Mouse (Mus musculus): ENCODE measurements around the gene Spesp1. TPM values are rescaled to one million over a fixed set of nuclear protein-coding genes. Genes with fewer than 3 reads are reported as not detected.

Spesp1 gene
- polyA plus RNA-seq, 1 experiment = not detected

- 83% methylated on average over 2 of the region's 2 CpGs for WGBS
- TF ChIP-seq POLR2A (IDR thresholded peaks at IDR 0.05; ENCODE audit: low read depth, low read length) (no peak), CTCF (IDR thresholded peaks at IDR 0.05; ENCODE audit: extremely low read depth, insufficient read length, insufficient replicate concordance, low read depth, low read length) (no peak)
- Histone ChIP-seq H3K27me3 (ENCODE audit: control insufficient read depth, insufficient read depth, low read length) (no peaks in the 10 kb centered on the region), H3K4me3 (ENCODE audit: low read depth, low read length) (no peak overlapping the region), H3K27ac (ENCODE audit: insufficient read depth, low read depth, low read length) (no peak overlapping the region), H3K36me3 (ENCODE audit: control insufficient read depth, insufficient read depth, low read length) (no peaks in the 10 kb centered on the region), H3K4me1 (ENCODE audit: control insufficient read depth, insufficient read depth, insufficient read length, low read length) (peaks cover 13% of the 10 kb centered on the region; the same call in 1 of the 2 replicates)
Observed at GRCm38 (mm10) chr9:62235501-62235900, 46.5 kb downstream of the Spesp1 start.

- Histone ChIP-seq H3K27ac (ENCODE audit: insufficient read depth, low read depth, low read length) (no peak overlapping the region), H3K4me3 (ENCODE audit: low read depth, low read length) (no peak overlapping the region), H3K4me1 (ENCODE audit: control insufficient read depth, insufficient read depth, insufficient read length, low read length) (peaks cover 13% of the 10 kb centered on the region; the same call in 1 of the 2 replicates), H3K27me3 (ENCODE audit: control insufficient read depth, insufficient read depth, low read length) (no peaks in the 10 kb centered on the region), H3K36me3 (ENCODE audit: control insufficient read depth, insufficient read depth, low read length) (no peaks in the 10 kb centered on the region)
- WGBS = 88% methylated on average over 1 of the region's 1 CpGs
- no peak for TF ChIP-seq CTCF (IDR thresholded peaks at IDR 0.05; ENCODE audit: extremely low read depth, insufficient read length, insufficient replicate concordance, low read depth, low read length)
- no peak for TF ChIP-seq POLR2A (IDR thresholded peaks at IDR 0.05; ENCODE audit: low read depth, low read length)
Observed at GRCm38 (mm10) chr9:62232649-62233048, 49.4 kb downstream of the Spesp1 start.

- WGBS = 21% methylated on average over 3 of the region's 3 CpGs
Observed at GRCm38 (mm10) chr9:62231046-62231445, 51.0 kb downstream of the Spesp1 start.

GRCm38 (mm10) chr9:62229985-62230384 lies 52.0 kb downstream of the Spesp1 start:
- Histone ChIP-seq H3K27ac (ENCODE audit: insufficient read depth, low read depth, low read length) (no peak overlapping the region), H3K27me3 (ENCODE audit: control insufficient read depth, insufficient read depth, low read length) (no peaks in the 10 kb centered on the region), H3K36me3 (ENCODE audit: control insufficient read depth, insufficient read depth, low read length) (no peaks in the 10 kb centered on the region), H3K4me3 (ENCODE audit: low read depth, low read length) (no peak overlapping the region), H3K4me1 (ENCODE audit: control insufficient read depth, insufficient read depth, insufficient read length, low read length) (peaks cover 13% of the 10 kb centered on the region; the same call in 1 of the 2 replicates)
- 81% methylated on average over 2 of the region's 2 CpGs for WGBS
- TF ChIP-seq CTCF (IDR thresholded peaks at IDR 0.05; ENCODE audit: extremely low read depth, insufficient read length, insufficient replicate concordance, low read depth, low read length) = no peak
- TF ChIP-seq POLR2A (IDR thresholded peaks at IDR 0.05; ENCODE audit: low read depth, low read length) = no peak

More at GRCm38 (mm10) chr9:62231046-62231445, 51.0 kb downstream of the Spesp1 start:
- Histone ChIP-seq H3K27ac (ENCODE audit: insufficient read depth, low read depth, low read length) (peak overlapping the region; percentile 37; the same call in 1 of the 2 replicates), H3K27me3 (ENCODE audit: control insufficient read depth, insufficient read depth, low read length) (no peaks in the 10 kb centered on the region), H3K4me3 (ENCODE audit: low read depth, low read length) (no peak overlapping the region), H3K4me1 (ENCODE audit: control insufficient read depth, insufficient read depth, insufficient read length, low read length) (peaks cover 13% of the 10 kb centered on the region; the same call in 1 of the 2 replicates), H3K36me3 (ENCODE audit: control insufficient read depth, insufficient read depth, low read length) (no peaks in the 10 kb centered on the region)
- TF ChIP-seq POLR2A (IDR thresholded peaks at IDR 0.05; ENCODE audit: low read depth, low read length) (no peak), CTCF (IDR thresholded peaks at IDR 0.05; ENCODE audit: extremely low read depth, insufficient read length, insufficient replicate concordance, low read depth, low read length) (no peak)

- H3K36me3 ChIP-seq (ENCODE audit: control insufficient read depth, insufficient read depth, low read length) = no peaks in the 10 kb centered on the region
- H3K4me1 ChIP-seq (ENCODE audit: control insufficient read depth, insufficient read depth, insufficient read length, low read length) = peaks cover 6% of the 10 kb centered on the region; the same call in 1 of the 2 replicates
- TF ChIP-seq CTCF (IDR thresholded peaks at IDR 0.05; ENCODE audit: extremely low read depth, insufficient read length, insufficient replicate concordance, low read depth, low read length) (no peak), POLR2A (IDR thresholded peaks at IDR 0.05; ENCODE audit: low read depth, low read length) (no peak)
- H3K4me3 ChIP-seq (ENCODE audit: low read depth, low read length) = no peak overlapping the region
- no peaks in the 10 kb centered on the region for H3K27me3 ChIP-seq (ENCODE audit: control insufficient read depth, insufficient read depth, low read length)
- WGBS = 9% methylated on average over 10 of the region's 10 CpGs
- peak overlapping the region; percentile 38; the same call in 1 of the 2 replicates for H3K27ac ChIP-seq (ENCODE audit: insufficient read depth, low read depth, low read length)
Observed at GRCm38 (mm10) chr9:62222481-62222880, 59.5 kb downstream of the Spesp1 start.

GRCm38 (mm10) chr9:62222029-62222428 lies 60.0 kb downstream of the Spesp1 start:
- Histone ChIP-seq H3K27me3 (ENCODE audit: control insufficient read depth, insufficient read depth, low read length) (no peaks in the 10 kb centered on the region), H3K27ac (ENCODE audit: insufficient read depth, low read depth, low read length) (no peak overlapping the region), H3K4me1 (ENCODE audit: control insufficient read depth, insufficient read depth, insufficient read length, low read length) (peaks cover 6% of the 10 kb centered on the region; the same call in 1 of the 2 replicates), H3K36me3 (ENCODE audit: control insufficient read depth, insufficient read depth, low read length) (no peaks in the 10 kb centered on the region), H3K4me3 (ENCODE audit: low read depth, low read length) (no peak overlapping the region)
- WGBS = 33% methylated on average over 2 of the region's 2 CpGs
- TF ChIP-seq CTCF (IDR thresholded peaks at IDR 0.05; ENCODE audit: extremely low read depth, insufficient read length, insufficient replicate concordance, low read depth, low read length) (no peak), POLR2A (IDR thresholded peaks at IDR 0.05; ENCODE audit: low read depth, low read length) (no peak)

Other genes starting within 250 kb of the Spesp1 start
- gene Glce, start 159.6 kb downstream of the Spesp1 start, polyA plus RNA-seq (2012; rRNA removed) = 1.0 and 2.2 TPM in 2 replicates
- 2.4 and 4.7 TPM in 2 replicates for gene Anp32a, start 59.1 kb upstream of the Spesp1 start, polyA plus RNA-seq (2012; rRNA removed)